Mouse (Mus musculus): Measurements from ENCODE around the gene Gm4744. TPM values are rescaled to one million over a fixed set of nuclear protein-coding genes. Genes with fewer than 3 reads are reported as not detected.
"Not testable (repeated sequence)": the region's sequence is repeated elsewhere in the genome, so short reads cannot be mapped to it uniquely, and the experiment has no call there.

Gene Gm4744
- not detected for total RNA-seq (2021)

DNA sequence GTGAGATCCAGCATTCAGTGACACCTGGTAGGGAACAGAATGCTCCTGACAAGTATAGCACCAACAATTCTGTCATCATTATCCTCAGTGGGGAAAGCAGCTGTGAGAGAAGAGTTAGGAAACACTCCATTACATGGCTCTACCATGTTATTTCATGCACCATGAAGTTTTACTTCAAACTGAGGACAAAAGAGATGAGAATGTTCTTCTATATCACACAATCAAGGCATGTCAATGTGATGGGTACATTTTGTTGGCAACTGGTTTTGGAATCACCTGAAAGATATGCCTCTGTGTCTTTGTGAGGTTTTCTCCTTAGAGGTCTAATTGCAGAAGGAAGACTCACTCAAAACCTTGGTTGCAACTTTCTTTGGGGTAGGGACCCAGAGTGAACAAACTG lies at the start of gene Gm4744:
TSS of gene Gm4744 (minus strand) at position 101 of the 400 bp plus-strand sequence.
- intact Hi-C loops (cut with DNase I) = no loop called here
- DNase-seq (ENCODE audit: low spot score) = no peak

DNA sequence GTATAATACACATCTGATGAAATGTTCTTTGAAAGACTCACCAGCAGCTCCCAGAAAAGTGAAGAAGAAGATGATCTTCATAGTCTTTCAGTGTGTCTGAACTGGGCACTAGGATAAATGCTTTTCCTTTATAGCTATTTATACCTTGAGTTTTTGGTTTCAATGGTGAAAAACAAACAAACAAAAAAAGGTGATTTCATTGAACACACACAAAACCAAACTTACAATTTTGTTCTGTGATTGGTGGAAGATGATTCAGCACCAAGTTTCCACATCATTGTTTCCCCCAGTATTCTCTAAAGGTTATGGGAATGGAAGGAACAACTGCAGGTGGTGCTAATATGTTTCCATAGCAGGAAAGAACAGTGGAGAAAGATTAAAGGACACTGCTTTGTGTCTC lies 47.7 kb upstream of the Gm4744 start, which contains the start of gene Gm2663:
TSS of gene Gm2663 (minus strand) at position 101 of the 400 bp plus-strand sequence.
- DNase-seq (ENCODE audit: low spot score); intact Hi-C loops (cut with DNase I): not testable (repeated sequence)

GRCm38 (mm10) chr6:40964454-40964853 lies 12.8 kb upstream of the Gm4744 start, which contains the start of gene 1810009J06Rik:
Gene 1810009J06Rik (plus strand): TSS chr6:40964754.
- DNase-seq (ENCODE audit: low spot score) = not testable (repeated sequence)

GRCm38 (mm10) chr6:40953716-40954115 lies 2.0 kb upstream of the Gm4744 start:
- intact Hi-C loops (cut with DNase I) = no loop called here

More at GRCm38 (mm10) chr6:40964454-40964853, 12.8 kb upstream of the Gm4744 start, which contains the start of gene 1810009J06Rik:
- intact Hi-C loops (cut with DNase I) = not testable (repeated sequence)

DNA sequence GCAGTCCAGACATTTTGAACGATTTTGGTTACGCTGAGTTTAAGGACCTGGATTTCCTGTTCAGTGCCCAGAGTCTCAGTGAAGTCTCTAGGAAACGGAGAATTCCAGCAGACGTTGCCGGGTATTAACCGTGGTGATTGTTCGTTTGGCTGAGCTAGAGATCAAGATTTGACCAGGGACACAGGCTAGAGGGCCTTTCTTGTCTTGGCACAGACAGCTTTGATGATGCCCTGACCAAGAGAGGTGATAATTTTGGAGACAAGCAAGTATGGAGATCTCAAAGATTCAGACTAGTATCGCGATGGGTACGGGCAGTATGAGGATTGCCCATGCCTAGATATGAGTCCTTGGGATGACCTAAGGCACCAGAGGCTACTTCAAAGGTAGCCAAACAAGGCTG lies 11.2 kb downstream of the Gm4744 start, which contains the start of gene 1700074P13Rik:
TSS of gene 1700074P13Rik (minus strand) at position 101 of the 400 bp plus-strand sequence.
- intact Hi-C loops (cut with DNase I) = no loop called here
- DNase-seq (ENCODE audit: low spot score) = no peak

More at GRCm38 (mm10) chr6:40953716-40954115, 2.0 kb upstream of the Gm4744 start:
- no peak for DNase-seq (ENCODE audit: low spot score)

- intact Hi-C loops (cut with DNase I) = no loop called here
- no peak for DNase-seq (ENCODE audit: low spot score)
These were observed 31.7 kb downstream of the Gm4744 start for GRCm38 (mm10) chr6:40919954-40920353.

- intact Hi-C loops (cut with DNase I) = no loop called here
- DNase-seq (ENCODE audit: low spot score) = no peak
These were observed 51.4 kb downstream of the Gm4744 start, which contains the start of gene Prss58 for GRCm38 (mm10) chr6:40900287-40900686. Gene Prss58 (minus strand): TSS chr6:40900387.

Other genes starting within 250 kb of the Gm4744 start
- not detected for gene Moxd2, start 64.4 kb downstream of the Gm4744 start, total RNA-seq (2021)
- gene Prss58, start 51.5 kb downstream of the Gm4744 start, total RNA-seq (2021) = not detected
- not detected for gene 1700074P13Rik, start 11.3 kb downstream of the Gm4744 start, total RNA-seq (2021)
- not detected for gene 1810009J06Rik, start 12.9 kb upstream of the Gm4744 start, total RNA-seq (2021)
- not detected for gene Gm2663, start 47.6 kb upstream of the Gm4744 start, total RNA-seq (2021)
- not detected for gene 2210010C04Rik, start 83.6 kb upstream of the Gm4744 start, total RNA-seq (2021)